Mouse (Mus musculus): ENCODE results near the gene Ism2.

The Ism2 gene

GRCm38 (mm10) chr12:87230379-87230895, 69.1 kb downstream of the Ism2 start:
- DNase-seq (ENCODE audit: low spot score in 2 of 2): no peak

GRCm38 (mm10) chr12:87229633-87230032, 69.9 kb downstream of the Ism2 start:
- no peak for DNase-seq (ENCODE audit: low spot score in 2 of 2)

Measured in urinary bladder, postnatal 4 days (tissue).